Mouse (Mus musculus) ES-Bruce4 (cell line): ENCODE measurements around the gene Rnase12. TPM values are rescaled to one million over a fixed set of nuclear protein-coding genes. Genes with fewer than 3 reads are reported as not detected.
"Not testable (repeated sequence)": the region's sequence is repeated elsewhere in the genome, so short reads cannot be mapped to it uniquely, and the experiment has no call there.

Source experiments
- H3K27ac ChIP-seq: 2 replicates; pipeline ENCODE4 v1.5.1; 2012; ENCODE audit warnings: low read length, inconsistent platforms; ENCODE audit not compliant: insufficient read depth
- H3K27me3 ChIP-seq: 2 replicates; pipeline ENCODE4 v1.6.1; 2012; ENCODE audit warnings: mild to moderate bottlenecking, low read length, inconsistent platforms; ENCODE audit not compliant: control insufficient read depth, poor library complexity, insufficient read depth, severe bottlenecking
- H3K36me3 ChIP-seq: 2 replicates; pipeline ENCODE4 v1.6.1; 2012; ENCODE audit warnings: inconsistent platforms, mild to moderate bottlenecking, low read length, moderate library complexity; ENCODE audit not compliant: control insufficient read depth, poor library complexity, insufficient read depth, severe bottlenecking
- H3K4me1 ChIP-seq: one replicate; pipeline ENCODE4 v1.8.1; 2011; ENCODE audit warnings: low read length; ENCODE audit not compliant: control insufficient read depth, insufficient read depth
- H3K4me3 ChIP-seq: 2 replicates; pipeline ENCODE4 v1.5.1; 2011; ENCODE audit warnings: low read depth, mild to moderate bottlenecking, low read length
- H3K9ac ChIP-seq: 2 replicates; pipeline ENCODE4 v1.6.1; 2012; ENCODE audit warnings: low read depth, mild to moderate bottlenecking, inconsistent platforms; ENCODE audit not compliant: poor library complexity, severe bottlenecking
- H3K9me3 ChIP-seq: replicated peaks from 2 replicates; pipeline ENCODE4 v1.6.1; 2012; ENCODE audit warnings: mild to moderate bottlenecking, low read length, inconsistent platforms; ENCODE audit not compliant: control insufficient read depth, poor library complexity, insufficient read depth, severe bottlenecking
- CTCF ChIP-seq: IDR thresholded peaks from one replicate; pipeline ENCODE4 v1.8.1; 2011; ENCODE audit warnings: low read depth, low read length
- EP300 ChIP-seq: IDR thresholded peaks from 2 replicates; pipeline ENCODE4 v1.6.1; 2011; ENCODE audit warnings: low read depth, low read length; ENCODE audit not compliant: insufficient read depth
- POLR2A ChIP-seq: IDR thresholded peaks from one replicate; pipeline ENCODE4 v1.8.1; 2011; ENCODE audit warnings: low read length; ENCODE audit not compliant: insufficient read depth
- polyA plus RNA-seq: library from polyadenylated mRNA; stranded (reverse); fragments of >200 nt; gene quantifications from 2 replicates; pipeline ENCODE4 v1.2.4, GENCODE M21; 2011; ENCODE audit warnings: low read depth; ENCODE audit not compliant: missing spikeins, insufficient read depth, insufficient read length

Rnase12 gene
- polyA plus RNA-seq, 1 experiment = not detected

DNA sequence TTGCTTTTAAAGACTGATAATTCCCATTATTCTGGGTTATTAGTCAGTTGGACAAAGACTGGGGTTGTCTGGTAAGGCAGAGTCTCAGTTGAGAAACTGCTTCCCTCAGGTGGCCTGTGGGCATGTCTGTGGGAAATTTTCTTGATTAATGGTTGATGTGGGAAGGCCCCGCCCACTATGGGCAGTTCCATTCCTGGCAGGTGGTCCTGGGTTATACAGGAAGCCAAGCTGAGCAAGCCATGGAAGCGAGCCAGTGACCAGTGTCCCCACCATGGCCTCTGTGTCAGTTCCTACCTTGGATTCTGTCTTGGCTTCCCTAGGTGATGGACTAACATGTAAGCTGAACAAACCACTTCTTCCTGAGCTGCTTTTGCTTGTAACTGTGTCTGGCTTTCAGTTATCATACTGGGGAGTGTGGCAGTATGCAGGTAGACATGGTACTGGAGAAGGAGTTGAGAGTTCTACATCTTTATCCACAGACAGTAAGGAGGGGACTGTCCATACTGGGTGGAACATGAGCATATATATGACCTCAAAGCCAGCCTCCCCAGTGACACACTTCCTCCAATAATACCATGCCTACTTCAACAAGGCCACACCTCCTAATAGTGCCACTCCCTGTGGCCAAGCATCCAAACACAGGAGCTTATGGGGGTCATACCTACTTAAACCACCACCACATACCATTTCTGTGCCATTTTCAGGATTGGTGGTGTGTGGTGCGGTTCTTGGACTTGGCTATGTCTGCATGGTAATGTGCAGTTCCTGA, 29.9 kb downstream of the Rnase12 start:
- Histone ChIP-seq H3K4me3 (no peak overlapping the region), H3K9me3 (no peaks in the 10 kb centered on the region), H3K27ac (no peak overlapping the region), H3K9ac (no peak overlapping the region), H3K4me1 (no peaks in the 10 kb centered on the region), H3K27me3 (no peaks in the 10 kb centered on the region), H3K36me3 (no peaks in the 10 kb centered on the region)
- TF ChIP-seq CTCF (no peak), EP300 (no peak), POLR2A (no peak)

DNA sequence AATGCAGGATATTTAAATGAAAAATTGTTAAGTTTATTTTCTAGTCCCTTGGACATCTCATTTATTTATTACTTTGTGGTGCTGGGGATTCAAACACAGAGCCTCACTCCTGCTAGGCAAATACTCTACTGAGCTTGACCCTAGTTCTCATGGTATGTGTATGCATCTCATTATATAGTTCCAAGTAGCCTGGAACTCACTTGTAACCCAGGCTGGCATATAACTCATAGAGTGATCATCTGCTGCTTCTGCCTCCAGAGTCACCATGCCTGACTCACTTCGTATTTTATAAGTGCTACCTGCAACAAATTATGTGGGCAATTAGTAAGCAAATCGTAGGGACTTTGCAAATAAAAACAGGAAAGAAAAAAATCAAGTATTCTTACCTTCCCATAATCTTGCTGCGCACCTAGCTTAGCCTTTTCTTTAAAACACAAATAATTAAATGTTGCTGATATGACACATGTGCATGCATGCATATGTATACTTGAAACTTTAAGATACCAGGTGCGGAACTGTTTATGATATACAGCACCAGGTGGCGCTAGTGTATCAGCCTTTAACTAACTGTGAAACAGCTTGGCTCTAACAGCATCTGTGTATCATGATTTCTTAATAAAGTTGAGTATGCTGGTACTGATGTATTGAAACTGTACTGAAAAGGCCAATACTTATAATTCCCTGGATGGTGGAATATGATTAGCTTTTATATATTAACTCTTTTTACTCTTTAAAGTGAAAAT, 30.9 kb downstream of the Rnase12 start:
- TF ChIP-seq EP300 (no peak), POLR2A (no peak), CTCF (peak; percentile 34)
- Histone ChIP-seq H3K9ac (no peak overlapping the region), H3K36me3 (no peaks in the 10 kb centered on the region), H3K4me3 (no peak overlapping the region), H3K4me1 (no peaks in the 10 kb centered on the region), H3K9me3 (no peaks in the 10 kb centered on the region), H3K27ac (no peak overlapping the region), H3K27me3 (no peaks in the 10 kb centered on the region)

DNA sequence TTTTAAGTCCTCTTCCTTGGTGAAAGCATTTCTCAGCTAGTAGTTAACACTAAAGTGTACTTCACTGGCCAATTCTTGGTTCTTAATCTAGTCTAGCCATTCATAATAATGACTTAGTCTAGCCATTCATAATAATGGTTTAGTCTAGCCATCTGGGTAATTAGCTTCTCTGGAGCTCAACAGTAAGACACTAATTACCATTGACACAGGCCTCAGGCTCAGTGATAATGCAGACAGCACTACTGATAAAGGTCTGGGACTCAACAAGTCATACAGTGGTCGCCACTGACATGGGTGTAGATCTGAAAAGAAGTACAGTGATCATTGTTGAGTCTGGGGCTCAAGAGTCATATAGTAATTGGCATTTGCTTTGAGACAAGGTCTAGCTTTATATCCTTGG, 32.6 kb downstream of the Rnase12 start:
- Histone ChIP-seq H3K36me3 (no peaks in the 10 kb centered on the region), H3K9me3 (no peaks in the 10 kb centered on the region), H3K4me1 (no peaks in the 10 kb centered on the region), H3K9ac (no peak overlapping the region), H3K27ac (no peak overlapping the region), H3K4me3 (no peak overlapping the region), H3K27me3 (no peaks in the 10 kb centered on the region)
- TF ChIP-seq CTCF = no peak
- TF ChIP-seq POLR2A = no peak
- no peak for TF ChIP-seq EP300

DNA sequence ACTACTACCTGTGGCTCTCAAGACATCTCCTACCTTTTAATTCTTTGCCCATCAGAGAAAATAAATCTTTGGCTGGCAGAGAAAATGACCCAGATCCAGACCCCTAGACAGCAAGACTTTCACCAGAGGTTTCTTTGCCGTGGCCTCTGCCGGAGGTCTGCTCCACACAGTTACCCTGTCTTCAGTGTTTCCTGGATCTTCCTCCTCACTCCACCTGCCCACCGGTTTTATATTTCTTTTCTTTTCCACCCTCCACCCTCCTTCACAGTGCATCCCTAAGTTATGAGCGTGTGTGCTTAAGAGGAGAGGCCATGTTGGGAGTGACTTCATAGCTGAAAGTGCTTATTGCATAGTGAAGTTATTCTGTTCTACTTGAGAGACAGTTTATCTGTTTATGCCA, 34.0 kb downstream of the Rnase12 start:
- Histone ChIP-seq H3K9ac (no peak overlapping the region), H3K4me3 (no peak overlapping the region), H3K9me3 (no peaks in the 10 kb centered on the region), H3K36me3 (no peaks in the 10 kb centered on the region), H3K27me3 (no peaks in the 10 kb centered on the region), H3K4me1 (no peaks in the 10 kb centered on the region), H3K27ac (no peak overlapping the region)
- TF ChIP-seq EP300 (no peak), POLR2A (no peak), CTCF (no peak)

DNA sequence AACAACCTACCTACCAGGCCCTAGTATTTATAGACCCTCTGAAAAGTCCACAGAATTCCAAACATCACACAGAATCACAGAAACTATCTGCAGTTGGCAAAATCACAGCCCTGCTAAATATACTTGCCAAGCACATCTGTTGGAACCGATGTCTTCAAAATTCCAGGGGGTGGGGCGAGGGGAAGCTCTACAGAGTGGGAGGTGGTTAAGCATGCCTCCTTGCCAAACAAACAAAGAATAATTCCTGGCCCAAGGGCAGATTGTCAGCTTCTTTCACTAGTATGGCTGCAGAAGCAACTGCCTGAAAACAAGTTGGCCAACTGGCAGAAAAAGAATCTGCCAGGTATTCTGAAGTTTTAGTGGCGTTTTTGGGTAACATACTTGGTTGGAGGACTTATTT, 40.2 kb downstream of the Rnase12 start:
- Histone ChIP-seq H3K9me3 (no peaks in the 10 kb centered on the region), H3K27ac (no peak overlapping the region), H3K4me3 (no peak overlapping the region), H3K36me3 (no peaks in the 10 kb centered on the region), H3K27me3 (no peaks in the 10 kb centered on the region), H3K9ac (no peak overlapping the region), H3K4me1 (no peaks in the 10 kb centered on the region)
- TF ChIP-seq CTCF (no peak), POLR2A (no peak), EP300 (no peak)

DNA sequence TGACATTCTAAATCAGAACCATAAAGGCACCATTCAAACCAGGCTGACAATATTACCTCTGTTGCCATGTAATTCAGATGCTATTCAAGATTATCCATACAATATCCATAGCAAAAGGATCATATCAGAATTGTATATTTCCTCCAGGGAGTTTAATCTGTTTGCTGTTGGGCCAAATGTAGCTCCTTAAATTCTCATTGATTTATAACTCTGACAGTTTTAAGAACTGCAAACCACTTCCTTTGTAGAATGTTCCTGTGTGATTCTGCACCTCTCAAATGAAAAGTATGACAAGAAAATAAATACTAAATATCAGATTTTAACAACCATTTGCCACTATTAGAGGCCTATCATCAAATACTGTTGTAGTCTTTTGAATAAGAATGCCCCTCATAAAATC, 41.7 kb downstream of the Rnase12 start:
- Histone ChIP-seq H3K36me3 (no peaks in the 10 kb centered on the region), H3K4me3 (no peak overlapping the region), H3K4me1 (no peaks in the 10 kb centered on the region), H3K27ac (no peak overlapping the region), H3K9me3 (peaks cover 4% of the 10 kb centered on the region; the same call in 1 of the 2 replicates), H3K9ac (no peak overlapping the region), H3K27me3 (no peaks in the 10 kb centered on the region)
- TF ChIP-seq CTCF = no peak
- no peak for TF ChIP-seq POLR2A

DNA sequence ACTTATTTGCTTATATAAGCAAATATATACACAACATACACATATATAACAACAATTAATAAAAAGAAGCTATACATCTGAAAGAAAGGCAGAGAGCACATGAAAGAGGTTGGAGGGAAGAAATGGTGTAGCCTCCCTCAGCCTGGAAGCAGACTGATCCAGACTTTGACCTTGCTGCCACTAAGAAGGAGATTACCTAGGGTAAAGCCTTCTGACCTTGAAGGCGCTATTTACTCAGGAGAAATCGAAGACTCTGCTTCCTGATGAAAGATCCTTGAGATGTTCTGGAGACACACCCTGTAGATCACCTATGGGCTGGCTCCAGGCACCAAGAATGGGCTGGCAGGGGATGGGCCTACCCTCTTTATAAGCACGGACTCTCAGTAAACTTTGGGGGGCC, 42.7 kb downstream of the Rnase12 start:
- not testable (repeated sequence) for H3K4me3 ChIP-seq, H3K9me3 ChIP-seq, H3K36me3 ChIP-seq, H3K27me3 ChIP-seq, H3K9ac ChIP-seq, H3K27ac ChIP-seq, H3K4me1 ChIP-seq
